Mouse (Mus musculus) retina, postnatal 1 day (tissue): ENCODE results near the gene H2-T24.
"Not testable (repeated sequence)": the region's sequence is repeated elsewhere in the genome, so short reads cannot be mapped to it uniquely, and the experiment has no call there.

Experiments
- DNase-seq: peaks from one replicate; pipeline ENCODE4 v3.0.0-alpha.2; 2012

The H2-T24 gene

GRCm38 (mm10) chr17:36020191-36021073, at the start of gene H2-T24:
Gene H2-T24 (minus strand): TSS chr17:36020560.
- no peak for DNase-seq

- peak; percentile 77 for DNase-seq
These were observed 40.5 kb upstream of the H2-T24 start for GRCm38 (mm10) chr17:36060829-36061228.

- not testable (repeated sequence) for DNase-seq
These were observed 38.0 kb upstream of the H2-T24 start, which contains the start of gene Gm11127 for GRCm38 (mm10) chr17:36058362-36058761. Gene Gm11127 (minus strand): TSS chr17:36058371.

GRCm38 (mm10) chr17:36057927-36058326, 37.6 kb upstream of the H2-T24 start:
- not testable (repeated sequence) for DNase-seq

- no peak for DNase-seq
These were observed 22.9 kb upstream of the H2-T24 start for GRCm38 (mm10) chr17:36043286-36043685.

GRCm38 (mm10) chr17:36042610-36043169, 22.3 kb upstream of the H2-T24 start, which contains the start of the genes H2-T22 and Gm6034:
Gene H2-T22 (minus strand): TSS chr17:36042747.
Gene Gm6034 (plus strand): TSS chr17:36042961.
- DNase-seq, result peak; percentile 70

- DNase-seq, result peak; percentile 3
These were observed 21.7 kb upstream of the H2-T24 start for GRCm38 (mm10) chr17:36042055-36042454.

GRCm38 (mm10) chr17:36040604-36041003, 20.2 kb upstream of the H2-T24 start:
- not testable (repeated sequence) for DNase-seq

GRCm38 (mm10) chr17:36036126-36036525, 15.8 kb upstream of the H2-T24 start:
- DNase-seq, result not testable (repeated sequence)

- peak; percentile 46 for DNase-seq
These were observed 14.8 kb upstream of the H2-T24 start for GRCm38 (mm10) chr17:36035010-36035638.

- not testable (repeated sequence) for DNase-seq
These were observed 14.2 kb upstream of the H2-T24 start for GRCm38 (mm10) chr17:36034524-36034923.

GRCm38 (mm10) chr17:36032351-36032875, 12.1 kb upstream of the H2-T24 start, which contains the start of gene H2-T23:
Gene H2-T23 (minus strand): TSS chr17:36032855.
- DNase-seq, result peak; percentile 57

GRCm38 (mm10) chr17:36031583-36032331, 11.4 kb upstream of the H2-T24 start:
- peak; percentile 55 for DNase-seq

- peak; percentile 28 for DNase-seq
These were observed 10.6 kb upstream of the H2-T24 start for GRCm38 (mm10) chr17:36030703-36031582.

- DNase-seq, result not testable (repeated sequence)
These were observed 9.8 kb upstream of the H2-T24 start for GRCm38 (mm10) chr17:36030046-36030702.

GRCm38 (mm10) chr17:36028879-36029619, 8.7 kb upstream of the H2-T24 start:
- no peak for DNase-seq

- no peak for DNase-seq
These were observed 7.3 kb upstream of the H2-T24 start for GRCm38 (mm10) chr17:36027663-36028062.

GRCm38 (mm10) chr17:36025901-36026300, 5.5 kb upstream of the H2-T24 start:
- DNase-seq, result no peak

GRCm38 (mm10) chr17:36025197-36025596, 4.8 kb upstream of the H2-T24 start:
- peak; percentile 25 for DNase-seq
